Comparison of ENCODE assay signal across 8 mouse cellular contexts in the genomic region with DNA sequence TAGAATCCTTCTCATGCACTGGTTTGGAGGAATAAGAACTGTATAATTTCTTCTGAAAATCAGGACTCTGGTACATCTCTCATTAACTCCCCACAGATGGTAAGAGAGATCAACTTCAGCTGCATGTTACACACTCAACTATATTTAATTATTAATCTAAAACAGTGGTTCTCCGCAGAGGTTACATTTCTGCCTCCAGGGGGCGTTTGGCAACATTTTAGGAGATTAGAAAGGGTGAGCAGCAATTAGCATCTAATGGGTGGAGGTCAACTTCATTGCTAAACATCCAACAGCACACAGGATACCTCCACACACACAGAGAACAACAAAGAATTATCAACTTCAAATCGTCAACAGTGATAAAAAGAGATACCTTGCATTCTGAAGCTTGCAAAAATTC. TPM values are rescaled to one million over a fixed set of nuclear protein-coding genes. Genes with fewer than 3 reads are reported as not detected.
DNase-seq lines count a peak whose midpoint lies in the region; ATAC-seq and TF ChIP-seq lines count a peak whose summit lies in the region.

No protein-coding gene starts in this region.

- H3K36me3 ChIP-seq in embryonic facial prominence, embryonic 11.5 days (replicated peaks; ENCODE audit: control insufficient read depth, insufficient read depth, low read depth, low read length) = no peaks in the 10 kb centered on the region
- no peaks in the 10 kb centered on the region for H3K36me3 ChIP-seq in hindbrain, embryonic 16.5 days (ENCODE audit: control insufficient read depth, insufficient read depth, low read length)
- no peaks in the 10 kb centered on the region for H3K36me3 ChIP-seq in liver, embryonic 14.5 days (replicated peaks; ENCODE audit: control insufficient read depth, insufficient read depth, low read depth)
- no peaks in the 10 kb centered on the region for H3K36me3 ChIP-seq in neural tube, embryonic 15.5 days

- no peak for TF ChIP-seq EP300 in liver, embryonic 14.5 days (IDR thresholded peaks at IDR 0.05; ENCODE audit: low read depth)

- DNase-seq in gastrocnemius, postnatal 10 days = peak; percentile 20
- DNase-seq in gastrocnemius, postnatal 25 days = no peak
- DNase-seq in Patski (ENCODE audit: low read depth, low spot score) = no peak
- DNase-seq in embryonic facial prominence, embryonic 11.5 days (ENCODE audit: low spot score) = peak; percentile 56
- DNase-seq in liver, embryonic 14.5 days (ENCODE audit: low read depth in 3 of 3, low spot score in 3 of 3) = no peak

- no peak overlapping the region for H3K4me3 ChIP-seq in embryonic facial prominence, embryonic 11.5 days (ENCODE audit: low read depth, low read length)
- peak overlapping the region; percentile 92 for H3K4me3 ChIP-seq in hindbrain, embryonic 16.5 days (ENCODE audit: low read length)
- H3K4me3 ChIP-seq in liver, embryonic 14.5 days (ENCODE audit: insufficient read depth in 1 of 2, low read depth in 2 of 2, low read length in 2 of 2) = no peak overlapping the region
- peak overlapping the region; percentile 96 for H3K4me3 ChIP-seq in neural tube, embryonic 15.5 days (replicated peaks)

- no peak overlapping the region for H3K9ac ChIP-seq in embryonic facial prominence, embryonic 11.5 days (replicated peaks; ENCODE audit: low read length)
- peak overlapping the region; percentile 22; the same call in 1 of the 2 replicates for H3K9ac ChIP-seq in hindbrain, embryonic 16.5 days (ENCODE audit: low read depth, low read length)
- no peak overlapping the region for H3K9ac ChIP-seq in liver, embryonic 14.5 days (replicated peaks)
- no peak overlapping the region for H3K9ac ChIP-seq in neural tube, embryonic 15.5 days (replicated peaks)

- peak; percentile 81 for TF ChIP-seq CTCF in Patski (IDR thresholded peaks at IDR 0.05)
- 0 out of 2 replicates have a peak, but pooled peaks have one; percentile 16 for TF ChIP-seq CTCF in liver, embryonic 14.5 days (IDR thresholded peaks at IDR 0.05; ENCODE audit: low read depth)

- WGBS in embryonic facial prominence, embryonic 11.5 days = 10% methylated on average over 3 of the region's 3 CpGs
- WGBS in hindbrain, embryonic 16.5 days = 13% methylated on average over 3 of the region's 3 CpGs
- WGBS in liver, embryonic 14.5 days (ENCODE audit: insufficient replicate concordance) = 9% methylated on average over 3 of the region's 3 CpGs
- 7% methylated on average over 3 of the region's 3 CpGs for WGBS in neural tube, embryonic 15.5 days

- H3K27ac ChIP-seq in embryonic facial prominence, embryonic 11.5 days (replicated peaks; ENCODE audit: low read depth, low read length) = no peak overlapping the region
- no peak overlapping the region for H3K27ac ChIP-seq in hindbrain, embryonic 16.5 days (ENCODE audit: low read depth, low read length)
- H3K27ac ChIP-seq in liver, embryonic 14.5 days = no peak overlapping the region
- no peak overlapping the region for H3K27ac ChIP-seq in neural tube, embryonic 15.5 days (replicated peaks)

- H3K27me3 ChIP-seq in Patski = no peaks in the 10 kb centered on the region
- H3K27me3 ChIP-seq in embryonic facial prominence, embryonic 11.5 days (ENCODE audit: control insufficient read depth, insufficient read depth, low read length) = no peaks in the 10 kb centered on the region; the same call in 1 of the 2 replicates
- no peaks in the 10 kb centered on the region for H3K27me3 ChIP-seq in hindbrain, embryonic 16.5 days (replicated peaks; ENCODE audit: control insufficient read depth, insufficient read depth, low read length)
- peaks cover 29% of the 10 kb centered on the region for H3K27me3 ChIP-seq in liver, embryonic 14.5 days (ENCODE audit: control insufficient read depth, insufficient read depth, low read length)
- H3K27me3 ChIP-seq in neural tube, embryonic 15.5 days (replicated peaks) = no peaks in the 10 kb centered on the region

- in situ Hi-C loops in Patski (cut with MboI; ENCODE audit: low pct_unique_long_range_greater_than_20kb) = loop anchor here (5.0 kb wide), 1 partner anchor 256 kb away; no protein-coding TSS in a partner anchor

- H3K4me2 ChIP-seq in embryonic facial prominence, embryonic 11.5 days (ENCODE audit: low read depth, low read length) = no peak overlapping the region
- H3K4me2 ChIP-seq in hindbrain, embryonic 16.5 days (ENCODE audit: low read length) = peak overlapping the region; percentile 75
- H3K4me2 ChIP-seq in liver, embryonic 14.5 days (ENCODE audit: low read depth) = no peak overlapping the region
- peak overlapping the region; percentile 74 for H3K4me2 ChIP-seq in neural tube, embryonic 15.5 days

- CTCF ChIA-PET in Patski (lab: Charles Lee) = interaction anchor here (0.6 to 3.1 kb wide), 17 partner anchors 8 to 276 kb away, joined by 3 to 12 read pairs (median 3); no protein-coding TSS in a partner anchor

- POLR2A ChIA-PET in Patski (lab: Charles Lee) = no interaction called here

- ATAC-seq in Patski = peak; percentile 13
- no peak for ATAC-seq in embryonic facial prominence, embryonic 11.5 days (replicated peaks; ENCODE audit: insufficient number of reproducible peaks, low FRiP score, low TSS enrichment, low read depth)
- no peak for ATAC-seq in hindbrain, embryonic 16.5 days
- ATAC-seq in liver, embryonic 14.5 days (ENCODE audit: insufficient read depth) = no peak
- no peak for ATAC-seq in neural tube, embryonic 15.5 days (ENCODE audit: low FRiP score)
- ATAC-seq in monocyte, adult 5-6 weeks (replicated peaks; ENCODE audit: insufficient number of reproducible peaks, low FRiP score, low TSS enrichment, poor library complexity, severe bottlenecking) = no peak

- H3K9me3 ChIP-seq in embryonic facial prominence, embryonic 11.5 days (replicated peaks; ENCODE audit: control insufficient read depth, low read length) = no peaks in the 10 kb centered on the region
- no peaks in the 10 kb centered on the region for H3K9me3 ChIP-seq in hindbrain, embryonic 16.5 days (ENCODE audit: control insufficient read depth, low read length)
- H3K9me3 ChIP-seq in liver, embryonic 14.5 days (ENCODE audit: control insufficient read depth, low read length) = no peaks in the 10 kb centered on the region
- no peaks in the 10 kb centered on the region for H3K9me3 ChIP-seq in neural tube, embryonic 15.5 days (replicated peaks)

- no peaks in the 10 kb centered on the region for H3K4me1 ChIP-seq in embryonic facial prominence, embryonic 11.5 days (ENCODE audit: control insufficient read depth, insufficient read depth, low read length)
- H3K4me1 ChIP-seq in hindbrain, embryonic 16.5 days (ENCODE audit: control insufficient read depth, insufficient read depth, low read depth, low read length) = peaks cover 10% of the 10 kb centered on the region
- no peaks in the 10 kb centered on the region for H3K4me1 ChIP-seq in liver, embryonic 14.5 days (replicated peaks; ENCODE audit: control insufficient read depth in 2 of 2, insufficient read depth in 2 of 2, low read length in 1 of 2)
- H3K4me1 ChIP-seq in neural tube, embryonic 15.5 days = peaks cover 14% of the 10 kb centered on the region

RNA-seq across cellular contexts. Expression of a gene that starts 2.0 kb away (rescaled TPM):
- 10 to 100 TPM; 10.5 to 11.6 TPM for total RNA-seq in gastrocnemius, postnatal 10 days (2021)
- total RNA-seq in gastrocnemius, postnatal 25 days (2021) = 1 to 10 TPM; 3.5 to 6.9 TPM
- polyA plus RNA-seq in Patski (2021) = 32.9 TPM
- 19.9 TPM in 2 replicates for polyA plus RNA-seq in embryonic facial prominence, embryonic 11.5 days (2014; fragmentation: Nextera tagmentation; extraction: Ambion mirVana)
- polyA plus RNA-seq in hindbrain, embryonic 16.5 days (2015; fragmentation: Nextera tagmentation; extraction: Ambion mirVana) = 88.6 and 89.5 TPM in 2 replicates
- 0.45 and 0.71 TPM in 2 replicates for polyA plus RNA-seq in liver, embryonic 14.5 days (2012; rRNA removed)
- polyA plus RNA-seq in liver, embryonic 14.5 days (2014; fragmentation: Nextera tagmentation; extraction: Ambion mirVana) = 1.1 and 1.2 TPM in 2 replicates
- polyA plus RNA-seq in neural tube, embryonic 15.5 days (2015; fragmentation: Nextera tagmentation; extraction: Ambion mirVana) = 79.1 and 91.8 TPM in 2 replicates
- not detected in 3 replicates for total RNA-seq in monocyte, adult 5-6 weeks (2017)

Comparison
In these comparisons a context has a peak if more than half of its experiments do, and no peak if none do; other contexts are left out.
1. DNase-seq: peak in gastrocnemius, postnatal 10 days (single experiment) and embryonic facial prominence, embryonic 11.5 days (single experiment); none in gastrocnemius, postnatal 25 days (single experiment), Patski (single experiment) and liver, embryonic 14.5 days (0 of 3).
2. H3K4me2 ChIP-seq: peak in hindbrain, embryonic 16.5 days (single experiment) and neural tube, embryonic 15.5 days (single experiment); none in embryonic facial prominence, embryonic 11.5 days (single experiment) and liver, embryonic 14.5 days (single experiment).
3. H3K4me3 ChIP-seq: peak in hindbrain, embryonic 16.5 days (single experiment) and neural tube, embryonic 15.5 days (single experiment); none in embryonic facial prominence, embryonic 11.5 days (single experiment) and liver, embryonic 14.5 days (0 of 2).